Mouse (Mus musculus) ovary, adult 10 weeks (tissue): Measurements from ENCODE around the gene Tgm7. TPM values are rescaled to one million over a fixed set of nuclear protein-coding genes. Genes with fewer than 3 reads are reported as not detected.

Experiments used
- polyA plus RNA-seq: library from polyadenylated mRNA; stranded (reverse); fragments of 350-450 nt; fragmentation: Illumina TruSeq; extraction: RNeasy Lipid Tissue Mini Kit (QIAGEN cat#74804); gene quantifications from one replicate; pipeline ENCODE4 v1.2.3, GENCODE M21; 2014

Gene Tgm7
- not detected for polyA plus RNA-seq

DNA sequence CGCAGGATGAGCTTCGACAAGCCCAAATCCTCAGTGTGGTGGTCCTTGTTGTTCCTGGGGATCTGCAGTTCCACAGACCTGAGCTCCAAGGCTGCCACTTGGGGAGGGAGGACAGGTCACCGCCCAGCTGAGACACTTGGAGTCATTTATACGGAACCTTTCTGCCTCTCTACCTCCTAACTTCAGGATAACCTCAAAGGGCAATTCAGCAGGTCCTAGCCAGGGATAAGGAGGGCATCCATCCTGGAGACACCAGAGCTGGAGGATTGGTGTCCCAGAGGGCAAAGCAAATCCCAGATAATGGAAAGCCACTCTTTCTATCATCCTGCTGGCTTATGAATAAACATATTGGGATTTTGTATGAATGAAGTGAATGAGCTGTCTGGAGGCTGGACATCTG lies at the start of gene Tgm7:
Tgm7 (minus strand) TSS at position 101 of the 400 bp plus-strand sequence.

DNA sequence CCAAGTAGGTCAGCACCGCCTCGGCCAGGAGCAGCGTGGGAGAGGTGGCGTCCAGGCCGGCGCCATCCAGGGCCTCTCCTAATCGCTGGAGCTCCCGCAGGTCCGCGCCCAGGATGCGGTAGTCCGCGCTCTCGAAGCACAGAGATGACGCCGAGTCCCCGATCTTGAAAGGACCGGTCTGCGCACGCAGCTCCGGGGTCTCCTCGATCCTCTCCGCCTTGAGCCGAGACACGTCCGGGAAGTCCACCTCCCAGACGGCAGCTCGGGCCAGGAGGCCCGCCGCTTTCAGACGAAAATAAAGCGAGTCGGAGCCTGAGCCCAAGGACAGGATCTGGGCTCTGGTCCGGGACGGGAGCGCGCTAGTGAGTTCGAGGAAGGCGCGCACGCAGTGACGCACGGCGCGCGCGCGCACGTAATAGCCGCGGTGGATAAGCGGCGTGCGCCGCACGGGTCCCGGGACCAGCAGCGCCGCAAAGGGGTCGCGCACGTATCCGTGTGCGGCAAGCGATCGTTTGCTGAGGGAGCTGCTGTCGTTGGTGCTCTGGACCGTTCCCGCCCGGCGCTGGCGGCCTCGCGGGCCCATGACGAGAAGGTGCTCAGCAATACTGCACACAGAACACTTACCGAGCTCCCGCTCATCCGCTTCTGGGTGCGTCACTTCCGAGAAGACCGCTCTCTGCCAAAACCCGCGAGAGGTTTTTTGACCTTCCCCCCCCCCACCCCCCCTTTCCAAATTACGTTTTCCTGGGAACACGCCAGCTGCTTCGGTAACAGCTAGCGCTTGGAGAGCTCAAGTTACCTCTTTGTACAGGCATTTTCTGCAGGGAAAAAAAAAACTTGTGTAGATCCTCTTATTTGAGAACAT lies 30.7 kb upstream of the Tgm7 start, which contains the start of the genes Adal and Lcmt2:
Adal (plus strand) TSS at position 411 of the 865 bp plus-strand sequence.
Lcmt2 (minus strand) TSS at position 636 of the 865 bp plus-strand sequence.

DNA sequence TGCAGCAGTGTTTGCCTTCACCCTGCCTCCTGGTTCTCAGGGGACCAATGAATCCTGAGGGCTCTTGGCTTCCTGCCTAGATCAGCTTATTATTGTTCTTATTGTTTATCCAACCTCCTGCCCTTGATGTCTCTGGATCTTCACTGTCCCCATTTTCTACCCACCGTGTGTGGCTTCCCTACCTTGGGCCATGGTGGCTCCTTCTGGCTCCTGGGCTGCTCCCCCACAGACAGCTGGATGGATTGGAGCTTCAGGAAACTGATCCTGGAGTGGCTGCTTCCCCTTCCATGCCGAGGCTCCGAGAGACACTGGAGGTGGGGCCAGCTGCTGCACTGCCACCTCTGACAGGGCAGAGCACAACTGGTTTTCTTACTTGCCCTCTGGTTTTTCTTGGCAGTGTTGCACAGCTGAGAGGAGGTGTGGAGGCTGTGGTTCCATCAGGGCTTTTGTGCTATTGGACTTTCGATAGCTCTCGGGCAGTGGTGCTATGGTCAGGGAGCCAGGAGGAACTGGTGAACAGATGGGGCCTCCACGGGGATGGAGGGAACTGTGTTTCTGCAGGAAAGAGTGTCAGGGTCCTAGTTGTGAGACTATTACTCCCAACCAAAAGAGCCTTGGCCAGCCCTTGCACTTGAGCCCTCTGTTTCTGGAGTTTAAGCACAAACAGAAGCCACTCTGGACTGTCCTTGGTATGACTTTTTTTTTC lies 24.0 kb downstream of the Tgm7 start, which contains the start of gene Tgm5:
Tgm5 (minus strand) TSS at position 362 of the 706 bp plus-strand sequence.

Other genes with a start within 250 kb of the Tgm7 start
- gene Ubr1, start 139.1 kb downstream of the Tgm7 start, polyA plus RNA-seq = 63.7 TPM
- 29.8 TPM for gene Tmem62, start 132.8 kb downstream of the Tgm7 start, polyA plus RNA-seq
- gene Ccndbp1, start 101.4 kb downstream of the Tgm7 start, polyA plus RNA-seq = 46.7 TPM
- 1.5 TPM for gene Epb42, start 72.7 kb downstream of the Tgm7 start, polyA plus RNA-seq
- gene Tgm5, start 24.0 kb downstream of the Tgm7 start, polyA plus RNA-seq = not detected
- 44.3 TPM for gene Adal, start 30.6 kb upstream of the Tgm7 start, polyA plus RNA-seq
- 4.2 TPM for gene Lcmt2, start 30.9 kb upstream of the Tgm7 start, polyA plus RNA-seq
- gene Tubgcp4, start 60.9 kb upstream of the Tgm7 start, polyA plus RNA-seq = 59.0 TPM
- 28.9 TPM for gene Zscan29, start 61.3 kb upstream of the Tgm7 start, polyA plus RNA-seq
- 23.7 TPM for gene Trp53bp1, start 161.6 kb upstream of the Tgm7 start, polyA plus RNA-seq
- 1.8 TPM for gene Map1a, start 179.8 kb upstream of the Tgm7 start, polyA plus RNA-seq
- 6.1 TPM for gene Ppip5k1, start 245.6 kb upstream of the Tgm7 start, polyA plus RNA-seq
- gene Ckmt1, start 247.9 kb upstream of the Tgm7 start, polyA plus RNA-seq = 0.60 TPM